Mouse (Mus musculus): Measurements from ENCODE around the gene Bcar3. TPM values are rescaled to one million over a fixed set of nuclear protein-coding genes. Genes with fewer than 3 reads are reported as not detected.

The Bcar3 gene
- total and polyA plus RNA-seq, 3 experiments: not detected

DNA sequence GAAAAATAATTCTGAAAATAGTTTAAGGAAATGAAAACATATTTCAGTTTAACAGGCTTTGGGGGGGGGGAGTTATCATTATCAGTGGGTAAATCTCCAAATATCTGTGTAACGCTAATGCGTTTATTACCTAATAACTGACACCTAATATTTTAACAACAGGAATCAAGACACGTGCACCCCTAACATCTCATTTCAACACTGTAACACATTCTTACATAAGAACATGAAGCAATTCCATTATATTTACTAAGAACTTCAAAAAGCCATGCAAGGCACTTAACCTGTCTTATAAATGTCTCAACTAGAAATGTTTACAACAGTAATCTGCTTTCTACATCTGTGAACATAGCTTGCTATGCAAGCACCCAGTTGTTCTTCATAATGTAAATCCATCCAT lies 257.2 kb downstream of the Bcar3 start:
- Histone ChIP-seq H3K36me3 (ENCODE audit: control insufficient read depth in 1 of 2, insufficient read depth in 2 of 2, low read length in 2 of 2) (no peaks in the 10 kb centered on the region), H3K9ac (ENCODE audit: control insufficient read depth, low read depth, low read length, poor library complexity, severe bottlenecking) (no peak overlapping the region), H3K9me3 (replicated peaks; ENCODE audit: insufficient read depth, low read length) (no peaks in the 10 kb centered on the region), H3K27me3 (ENCODE audit: control insufficient read depth in 1 of 2, insufficient read depth in 2 of 2, low read length in 2 of 2) (peaks cover 0 to 2% of the 10 kb centered on the region in 2 experiments; a peak in 3 of 4 replicates), H3K79me2 (ENCODE audit: control insufficient read depth, insufficient read depth, low read length, poor library complexity) (no peaks in the 10 kb centered on the region), H3K4me3 (ENCODE audit: control insufficient read depth in 1 of 2, insufficient read depth in 1 of 2, low read depth in 2 of 2, low read length in 2 of 2) (no peak overlapping the region), H3K27ac (ENCODE audit: control insufficient read depth, low read depth, low read length) (no peak overlapping the region), H3K4me1 (ENCODE audit: control insufficient read depth in 1 of 2, insufficient read depth in 2 of 2, low read length in 2 of 2) (no peaks in the 10 kb centered on the region)
- no peak for TF ChIP-seq EP300 (IDR thresholded peaks at IDR 0.05; ENCODE audit: low read depth in 1 of 2, low read length in 2 of 2)
- no peak for DNase-seq (ENCODE audit: low read depth, low spot score)

DNA sequence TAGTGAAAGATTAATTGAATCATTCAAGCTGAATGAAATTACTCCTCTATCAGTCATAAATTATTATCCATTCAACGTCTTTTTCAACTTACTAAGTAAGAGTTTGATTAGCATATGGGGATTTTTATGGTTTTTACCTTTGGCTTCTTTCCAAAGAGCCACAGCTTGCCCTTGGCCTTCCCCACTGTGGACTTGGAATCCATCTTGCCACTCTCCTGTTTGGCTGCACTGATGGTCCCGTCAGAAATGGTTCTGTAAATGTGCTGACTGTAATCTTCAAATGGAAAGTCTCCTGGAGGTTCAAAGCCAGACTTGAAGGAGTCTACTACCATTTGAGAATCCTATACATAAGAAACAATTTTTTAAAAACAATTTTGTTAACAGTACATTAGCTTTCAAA lies 263.8 kb downstream of the Bcar3 start:
- no peaks in the 10 kb centered on the region for H3K4me1 ChIP-seq (ENCODE audit: control insufficient read depth in 1 of 2, insufficient read depth in 2 of 2, low read length in 2 of 2)
- peaks cover 0 to 2% of the 10 kb centered on the region in 2 experiments; a peak in 1 of 4 replicates for H3K27me3 ChIP-seq (ENCODE audit: control insufficient read depth in 1 of 2, insufficient read depth in 2 of 2, low read length in 2 of 2)
- DNase-seq (ENCODE audit: low read depth, low spot score): no peak
- TF ChIP-seq MAFK (IDR thresholded peaks at IDR 0.05; ENCODE audit: borderline replicate concordance, low read depth, low read length): no peak
- TF ChIP-seq SMC3 (IDR thresholded peaks at IDR 0.05; ENCODE audit: low read depth, low read length): no peak
- no peak for TF ChIP-seq KAT2A (conservative IDR thresholded peaks at IDR 0.05; ENCODE audit: low read depth, low read length)
- no peak for TF ChIP-seq SIN3A (IDR thresholded peaks at IDR 0.05; ENCODE audit: low read length)
- no peak for TF ChIP-seq MYB (IDR thresholded peaks at IDR 0.05; ENCODE audit: low read depth, low read length)
- no peak for TF ChIP-seq ZMIZ1 (IDR thresholded peaks at IDR 0.05; ENCODE audit: low read depth, low read length)
- no peak for TF ChIP-seq USF2 (IDR thresholded peaks at IDR 0.05; ENCODE audit: borderline replicate concordance in 1 of 2, insufficient read depth in 1 of 2, low read depth in 1 of 2, low read length in 2 of 2)
- no peak for TF ChIP-seq RAD21 (IDR thresholded peaks at IDR 0.05; ENCODE audit: low read depth, low read length)
- H3K79me2 ChIP-seq (ENCODE audit: control insufficient read depth, insufficient read depth, low read length, poor library complexity): no peaks in the 10 kb centered on the region
- no peaks in the 10 kb centered on the region for H3K9me3 ChIP-seq (replicated peaks; ENCODE audit: insufficient read depth, low read length)
- H3K27ac ChIP-seq (ENCODE audit: control insufficient read depth, low read depth, low read length): no peak overlapping the region
- H3K9ac ChIP-seq (ENCODE audit: control insufficient read depth, low read depth, low read length, poor library complexity, severe bottlenecking): no peak overlapping the region
- no peak overlapping the region for H3K4me3 ChIP-seq (ENCODE audit: control insufficient read depth in 1 of 2, insufficient read depth in 1 of 2, low read depth in 2 of 2, low read length in 2 of 2)
- H3K36me3 ChIP-seq (ENCODE audit: control insufficient read depth in 1 of 2, insufficient read depth in 2 of 2, low read length in 2 of 2): no peaks in the 10 kb centered on the region

DNA sequence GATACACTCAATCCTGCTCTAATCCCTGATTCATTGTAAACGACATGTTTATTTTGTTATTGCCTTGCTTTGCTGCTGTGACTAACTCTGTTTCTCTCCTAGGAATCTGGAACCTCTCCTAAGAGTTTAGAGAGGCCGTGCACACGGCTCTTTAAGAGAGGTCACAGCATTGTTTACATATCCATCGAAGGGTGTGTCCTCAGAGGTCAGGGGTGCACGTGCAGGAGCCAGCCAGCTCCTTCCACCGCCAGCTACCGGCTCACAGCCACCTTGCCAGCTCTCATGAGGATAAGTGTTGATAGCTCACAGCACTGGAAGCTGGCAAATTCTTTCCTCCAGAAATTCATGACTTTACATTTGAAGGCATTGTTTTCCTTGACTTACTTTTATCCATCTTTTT lies 271.3 kb downstream of the Bcar3 start:
- no peaks in the 10 kb centered on the region for H3K4me1 ChIP-seq (ENCODE audit: control insufficient read depth in 1 of 2, insufficient read depth in 2 of 2, low read length in 2 of 2)
- H3K9me3 ChIP-seq (replicated peaks; ENCODE audit: insufficient read depth, low read length): no peaks in the 10 kb centered on the region
- H3K36me3 ChIP-seq (ENCODE audit: control insufficient read depth in 1 of 2, insufficient read depth in 2 of 2, low read length in 2 of 2): no peaks in the 10 kb centered on the region
- no peak overlapping the region for H3K4me3 ChIP-seq (ENCODE audit: control insufficient read depth in 1 of 2, insufficient read depth in 1 of 2, low read depth in 2 of 2, low read length in 2 of 2)
- H3K27me3 ChIP-seq (ENCODE audit: control insufficient read depth in 1 of 2, insufficient read depth in 2 of 2, low read length in 2 of 2): peaks cover 0 to 2% of the 10 kb centered on the region in 2 experiments; a peak in 2 of 4 replicates
- H3K9ac ChIP-seq (ENCODE audit: control insufficient read depth, low read depth, low read length, poor library complexity, severe bottlenecking): no peak overlapping the region
- no peak overlapping the region for H3K27ac ChIP-seq (ENCODE audit: control insufficient read depth, low read depth, low read length)
- no peaks in the 10 kb centered on the region for H3K79me2 ChIP-seq (ENCODE audit: control insufficient read depth, insufficient read depth, low read length, poor library complexity)
- no peak for DNase-seq (ENCODE audit: low read depth, low spot score)
- no peak for TF ChIP-seq NRF1 (IDR thresholded peaks at IDR 0.05; ENCODE audit: insufficient read depth, low read depth, low read length, poor library complexity, severe bottlenecking)
- no peak for TF ChIP-seq RCOR1 (IDR thresholded peaks at IDR 0.05; ENCODE audit: low read depth, low read length)
- TF ChIP-seq NELFE (IDR thresholded peaks at IDR 0.05; ENCODE audit: low read depth, low read length): no peak
- TF ChIP-seq POLR2A (IDR thresholded peaks at IDR 0.05; ENCODE audit: control insufficient read depth in 1 of 2, insufficient read depth in 1 of 2, low read depth in 1 of 2, low read length in 2 of 2, poor library complexity in 1 of 2): no peak
- no peak for TF ChIP-seq POLR2AphosphoS2 (IDR thresholded peaks at IDR 0.05; ENCODE audit: low read length)
- no peak for TF ChIP-seq TCF12 (IDR thresholded peaks at IDR 0.05; ENCODE audit: low read depth, low read length)
- no peak for TF ChIP-seq ZNF384 (IDR thresholded peaks at IDR 0.05; ENCODE audit: low read depth, low read length)
- TF ChIP-seq TAL1 (IDR thresholded peaks at IDR 0.05; ENCODE audit: low read length): no peak
- no peak for TF ChIP-seq TBP (IDR thresholded peaks at IDR 0.05; ENCODE audit: low read depth, low read length)
- no peak for TF ChIP-seq JUND (IDR thresholded peaks at IDR 0.05; ENCODE audit: low read depth, low read length)
- TF ChIP-seq GABPA (IDR thresholded peaks at IDR 0.05; ENCODE audit: low read depth, low read length): no peak
- no peak for TF ChIP-seq MYC (IDR thresholded peaks at IDR 0.05; ENCODE audit: low read depth, low read length)
- no peak for TF ChIP-seq MEF2A (IDR thresholded peaks at IDR 0.05; ENCODE audit: extremely low read depth, insufficient replicate concordance, low read depth, low read length, poor library complexity, severe bottlenecking)
- no peak for TF ChIP-seq CHD2 (IDR thresholded peaks at IDR 0.05; ENCODE audit: low read length)
- no peak for TF ChIP-seq UBTF (IDR thresholded peaks at IDR 0.05; ENCODE audit: borderline replicate concordance, insufficient read depth, low read depth, low read length)
- no peak for TF ChIP-seq POLR2AphosphoS5 (IDR thresholded peaks at IDR 0.05; ENCODE audit: borderline replicate concordance, low read depth, low read length)
- TF ChIP-seq MXI1 (IDR thresholded peaks at IDR 0.05; ENCODE audit: low read depth, low read length): no peak
- TF ChIP-seq E2F4 (IDR thresholded peaks at IDR 0.05; ENCODE audit: borderline replicate concordance, low read depth, low read length): no peak

Data from MEL (cell line).